Mouse (Mus musculus) embryonic facial prominence, embryonic 14.5 days (tissue): Measurements from ENCODE around the gene Rcor2. TPM values are rescaled to one million over a fixed set of nuclear protein-coding genes. Genes with fewer than 3 reads are reported as not detected.

Source experiments
- ATAC-seq: fragments of 200-750 bp; cut with Nextera tagmentation; 2 replicates; pipeline ENCODE4 v1.8.0; 2017; ENCODE audit warnings: low read depth, moderate number of reproducible peaks, moderate TSS enrichment
- DNase-seq: peaks from one replicate; pipeline ENCODE4 v3.0.0-alpha.2; 2015; ENCODE audit warnings: low spot score
- H3K27ac ChIP-seq: fragments of 300-500 bp; sonication (generic); replicated peaks from 2 replicates; pipeline ENCODE4 v1.5.1; 2014; ENCODE audit warnings: low read depth, mild to moderate bottlenecking, low read length, moderate library complexity
- H3K27me3 ChIP-seq: fragments of 300-500 bp; sonication (generic); replicated peaks from 2 replicates; pipeline ENCODE4 v1.6.1; 2014; ENCODE audit warnings: low read length; ENCODE audit not compliant: control insufficient read depth, insufficient read depth
- H3K36me3 ChIP-seq: fragments of 300-500 bp; sonication (generic); 2 replicates; pipeline ENCODE4 v1.6.1; 2014; ENCODE audit warnings: low read length, mixed read lengths; ENCODE audit not compliant: control insufficient read depth, insufficient read depth
- H3K4me1 ChIP-seq: fragments of 300-500 bp; sonication (generic); 2 replicates; pipeline ENCODE4 v1.6.1; 2014; ENCODE audit warnings: antibody characterized with exemption, low read length; ENCODE audit not compliant: control insufficient read depth, insufficient read depth
- H3K4me2 ChIP-seq: fragments of 300-500 bp; sonication (generic); 2 replicates; pipeline ENCODE4 v1.6.1; 2014; ENCODE audit warnings: low read depth, mild to moderate bottlenecking, low read length, moderate library complexity, mixed read lengths
- H3K4me3 ChIP-seq: fragments of 300-500 bp; sonication (generic); 2 replicates; pipeline ENCODE4 v1.5.1; 2014; ENCODE audit warnings: low read depth, mild to moderate bottlenecking, low read length
- H3K9ac ChIP-seq: fragments of 300-500 bp; sonication (generic); 2 replicates; pipeline ENCODE4 v1.6.1; 2014; ENCODE audit warnings: low read depth, mild to moderate bottlenecking, low read length, moderate library complexity, mixed read lengths
- H3K9me3 ChIP-seq: fragments of 300-500 bp; sonication (generic); 2 replicates; pipeline ENCODE4 v1.6.1; 2016; ENCODE audit warnings: low read length; ENCODE audit not compliant: control insufficient read depth
- WGBS: fragments of 180-500 bp; shearing (Covaris S2); extraction: QIAGEN DNeasy Blood & Tissue Kit; methylation state at CpG from one replicate; pipeline ENCODE4 v1.1.7; 2014; 5-methylcytosine and 5-hydroxymethylcytosine counted together
- polyA plus RNA-seq: library from polyadenylated mRNA; unstranded; fragments of >200 nt; fragmentation: Nextera tagmentation; extraction: Ambion mirVana; gene quantifications from 2 replicates; pipeline ENCODE4 v1.2.1, GENCODE M21; 2014

Rcor2 gene
- polyA plus RNA-seq, 1 experiment from 2014 or later, result 10.8 TPM

- no peaks in the 10 kb centered on the region for H3K27me3 ChIP-seq
- peak; percentile 41; the same call in 1 of the 2 replicates for ATAC-seq
- no peak overlapping the region for H3K4me3 ChIP-seq
- 72% methylated on average over 5 of the region's 5 CpGs for WGBS
- no peak for DNase-seq
- H3K4me2 ChIP-seq, result no peak overlapping the region
- no peaks in the 10 kb centered on the region for H3K36me3 ChIP-seq
- H3K27ac ChIP-seq, result no peak overlapping the region
- H3K9me3 ChIP-seq, result peaks cover 5% of the 10 kb centered on the region; the same call in 1 of the 2 replicates
- H3K9ac ChIP-seq, result no peak overlapping the region
- no peaks in the 10 kb centered on the region for H3K4me1 ChIP-seq
These were observed 9.2 kb upstream of the Rcor2 start for GRCm38 (mm10) chr19:7257881-7258280.

DNA sequence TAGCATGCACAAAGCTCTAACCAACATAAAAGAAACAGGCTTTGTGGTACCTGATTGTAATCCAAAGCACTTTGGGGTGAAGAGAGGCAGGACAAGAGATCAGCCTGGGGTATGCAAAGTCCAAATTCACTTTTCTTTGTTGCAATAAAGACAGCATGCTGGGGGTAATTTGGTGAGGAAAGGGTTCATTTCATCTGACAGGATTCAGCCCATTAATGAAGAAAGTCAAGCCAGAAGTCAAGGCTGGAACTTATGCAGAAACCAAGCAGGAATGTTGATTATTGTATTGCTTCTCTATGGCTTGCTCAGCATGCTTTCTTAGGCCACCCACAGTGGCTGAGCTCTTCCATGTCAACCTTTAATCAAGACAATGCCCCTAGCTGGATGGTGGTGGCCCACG lies 5.6 kb upstream of the Rcor2 start:
- no peaks in the 10 kb centered on the region for H3K36me3 ChIP-seq
- no peaks in the 10 kb centered on the region for H3K27me3 ChIP-seq
- H3K9me3 ChIP-seq, result peaks cover 5% of the 10 kb centered on the region; the same call in 1 of the 2 replicates
- no peak for DNase-seq
- no peak overlapping the region for H3K4me3 ChIP-seq
- 77% methylated on average over 1 of the region's 1 CpGs for WGBS
- ATAC-seq, result no peak
- H3K9ac ChIP-seq, result no peak overlapping the region
- H3K27ac ChIP-seq, result no peak overlapping the region
- H3K4me2 ChIP-seq, result no peak overlapping the region
- H3K4me1 ChIP-seq, result peaks cover 16% of the 10 kb centered on the region

GRCm38 (mm10) chr19:7261964-7262363 lies 5.2 kb upstream of the Rcor2 start:
- WGBS, result 89% methylated on average over 3 of the region's 3 CpGs
- no peak overlapping the region for H3K4me3 ChIP-seq
- no peak for DNase-seq

DNA sequence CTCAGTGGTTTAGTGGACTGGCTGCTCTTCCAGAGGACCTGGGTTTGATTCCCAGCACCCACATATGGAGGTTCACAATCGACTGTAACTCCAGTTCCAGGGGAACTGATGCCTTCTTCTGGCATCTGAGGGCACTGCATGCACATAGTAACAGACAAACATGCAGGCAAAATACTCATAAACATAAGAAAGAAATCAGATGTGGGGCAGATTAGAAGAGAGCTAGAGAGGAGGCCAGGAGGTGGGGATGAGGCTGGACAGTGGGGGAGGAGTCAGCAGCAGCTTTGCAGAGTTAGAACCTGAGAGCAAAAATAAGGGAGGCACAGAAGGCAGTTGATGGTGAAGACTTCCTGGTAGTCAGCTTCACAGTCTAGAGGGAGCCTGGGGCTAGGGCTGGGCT lies 4.5 kb upstream of the Rcor2 start:
- Histone ChIP-seq H3K9ac (no peak overlapping the region), H3K4me1 (peaks cover 24% of the 10 kb centered on the region), H3K4me3 (no peak overlapping the region), H3K4me2 (no peak overlapping the region), H3K36me3 (no peaks in the 10 kb centered on the region), H3K27ac (no peak overlapping the region), H3K27me3 (no peaks in the 10 kb centered on the region), H3K9me3 (peaks cover 5% of the 10 kb centered on the region; the same call in 1 of the 2 replicates)
- DNase-seq, result no peak
- WGBS, result 86% methylated on average over 1 of the region's 1 CpGs
- no peak for ATAC-seq

More at GRCm38 (mm10) chr19:7261964-7262363, 5.2 kb upstream of the Rcor2 start:
- Histone ChIP-seq H3K9me3 (peaks cover 5% of the 10 kb centered on the region; the same call in 1 of the 2 replicates), H3K4me1 (peaks cover 20% of the 10 kb centered on the region), H3K4me2 (no peak overlapping the region), H3K27me3 (no peaks in the 10 kb centered on the region), H3K27ac (no peak overlapping the region), H3K9ac (no peak overlapping the region), H3K36me3 (no peaks in the 10 kb centered on the region)
- ATAC-seq, result no peak

DNA sequence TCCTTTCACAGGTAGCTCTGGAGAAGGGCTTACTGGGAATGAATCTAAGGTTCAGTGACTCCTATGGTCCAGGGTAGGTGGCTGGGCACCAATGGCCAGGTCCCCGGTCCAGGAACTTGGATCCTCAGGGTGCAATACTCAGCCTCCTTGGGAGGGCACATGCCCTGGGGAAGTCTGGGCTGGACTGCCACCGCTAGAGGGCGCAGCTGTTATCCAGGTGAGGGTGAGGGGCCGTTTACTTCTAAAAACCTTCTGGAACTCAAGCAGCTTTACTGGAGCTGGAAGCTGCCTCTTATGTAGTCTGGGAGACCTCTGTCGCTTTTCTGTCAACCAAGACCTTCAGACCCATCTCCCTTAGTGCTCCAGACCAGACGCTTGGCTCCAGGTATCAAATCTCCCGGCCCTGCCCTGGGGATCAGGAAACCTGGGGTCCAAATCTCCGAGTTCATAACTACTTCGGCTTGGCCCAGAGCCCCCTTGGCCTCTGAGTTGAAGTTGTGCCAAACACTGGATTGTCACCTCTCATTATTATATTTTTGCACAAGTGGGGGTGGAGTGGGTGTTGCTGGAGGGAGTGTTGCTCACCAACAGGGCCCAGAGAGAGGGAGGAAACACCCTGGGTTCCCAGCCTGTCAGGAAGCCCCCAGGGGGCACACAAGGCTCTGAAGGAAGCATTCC lies 2.9 kb upstream of the Rcor2 start:
- no peak for ATAC-seq
- Histone ChIP-seq H3K27me3 (no peaks in the 10 kb centered on the region), H3K4me1 (peaks cover 27% of the 10 kb centered on the region), H3K9ac (peak overlapping the region; percentile 45; the same call in 1 of the 2 replicates), H3K36me3 (no peaks in the 10 kb centered on the region), H3K27ac (peak overlapping the region; percentile 93), H3K9me3 (peaks cover 5% of the 10 kb centered on the region; the same call in 1 of the 2 replicates), H3K4me3 (no peak overlapping the region), H3K4me2 (no peak overlapping the region)
- DNase-seq, result peak; percentile 81
- 7% methylated on average over 8 of the region's 9 CpGs for WGBS

DNA sequence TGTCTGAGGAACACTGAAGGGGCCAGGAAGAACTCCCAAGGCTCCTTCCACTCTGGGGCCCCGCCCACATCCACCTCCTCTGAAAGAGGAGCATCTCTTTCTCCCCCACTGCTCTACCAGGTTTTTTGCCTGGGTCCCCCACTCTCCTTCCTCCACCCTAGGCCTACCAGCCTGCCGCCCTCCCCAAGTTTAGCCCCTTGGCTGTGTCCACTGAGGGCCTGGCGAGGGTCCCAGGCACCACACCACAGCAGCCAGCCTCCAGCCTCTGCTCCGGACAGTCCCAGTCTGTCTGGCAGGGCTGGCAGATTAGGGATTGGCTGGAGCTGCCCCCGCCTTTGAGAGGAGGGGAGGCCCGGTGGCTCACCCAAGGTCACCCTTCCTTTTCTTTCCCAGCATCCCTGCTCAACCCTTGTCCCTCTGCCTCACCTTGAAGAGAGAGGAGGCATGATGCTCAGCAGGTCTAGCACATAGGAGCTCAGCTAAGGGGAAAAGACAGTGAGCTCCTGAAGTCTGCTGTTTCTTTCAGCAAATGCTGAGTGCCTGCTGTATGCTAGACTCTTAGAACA lies 2.3 kb upstream of the Rcor2 start:
- ATAC-seq (no peak), DNase-seq (no peak)
- Histone ChIP-seq H3K9ac (peak overlapping the region; percentile 45), H3K27ac (peak overlapping the region; percentile 93), H3K4me1 (peaks cover 33% of the 10 kb centered on the region), H3K27me3 (no peaks in the 10 kb centered on the region), H3K36me3 (no peaks in the 10 kb centered on the region), H3K4me3 (no peak overlapping the region), H3K4me2 (no peak overlapping the region), H3K9me3 (peaks cover 5% of the 10 kb centered on the region; the same call in 1 of the 2 replicates)
- WGBS, result 21% methylated on average over 5 of the region's 6 CpGs

- Histone ChIP-seq H3K9me3 (peaks cover 5% of the 10 kb centered on the region; the same call in 1 of the 2 replicates), H3K4me3 (no peak overlapping the region), H3K27me3 (no peaks in the 10 kb centered on the region), H3K27ac (peak overlapping the region; percentile 93), H3K9ac (no peak overlapping the region; the same call in 1 of the 2 replicates), H3K4me2 (no peak overlapping the region), H3K4me1 (peaks cover 35% of the 10 kb centered on the region), H3K36me3 (peaks cover 4% of the 10 kb centered on the region)
- 36% methylated on average over 11 of the region's 14 CpGs for WGBS
- peak; percentile 82 for DNase-seq
- peak; percentile 12; the same call in 1 of the 2 replicates for ATAC-seq
These were observed 1.5 kb upstream of the Rcor2 start for GRCm38 (mm10) chr19:7265478-7266191.

- WGBS, result 62% methylated on average over 4 of the region's 4 CpGs
- Histone ChIP-seq H3K9ac (no peak overlapping the region), H3K4me3 (no peak overlapping the region), H3K27ac (peak overlapping the region; percentile 93), H3K4me2 (no peak overlapping the region), H3K4me1 (peaks cover 35% of the 10 kb centered on the region), H3K9me3 (peaks cover 5% of the 10 kb centered on the region; the same call in 1 of the 2 replicates), H3K36me3 (peaks cover 12% of the 10 kb centered on the region), H3K27me3 (no peaks in the 10 kb centered on the region)
- DNase-seq, result no peak
- ATAC-seq, result no peak
These were observed 699 bp upstream of the Rcor2 start for GRCm38 (mm10) chr19:7266421-7266831.
